Mouse (Mus musculus) mouse embryonic stem cell (cell line): ENCODE measurements around the gene Ppm1g.

Source experiments
- in situ Hi-C, 2 experiments: fragments of 300-500 bp; cut with MboI; formaldehyde crosslinking; loops; 1 replicate in 1 of 2; 3 replicates in 1 of 2; pipeline ENCODE4 v1.14.3; 2019 to 2020; ENCODE audit warnings: low sequenced_read_pairs in 2 of 2, low pct_unique_long_range_greater_than_20kb in 1 of 2, mixed read lengths in 1 of 2; ENCODE audit not compliant: unreplicated experiment in 1 of 2

The Ppm1g gene

GRCm38 (mm10) chr5:31195671-31196070 is 24.8 kb downstream of the Ppm1g start:
- in situ Hi-C loops: no loop called here

GRCm38 (mm10) chr5:31194486-31195485 is 25.7 kb downstream of the Ppm1g start:
- in situ Hi-C loops: no loop called here

- in situ Hi-C loops: no loop called here
These were observed 26.7 kb downstream of the Ppm1g start for GRCm38 (mm10) chr5:31193631-31194281.

- in situ Hi-C loops: no loop called here
These were observed 27.4 kb downstream of the Ppm1g start, which contains the start of the genes Snx17 and Eif2b4 for GRCm38 (mm10) chr5:31192939-31193630. Snx17 (plus strand) TSS chr5:31193227. Eif2b4 (minus strand) TSS chr5:31193430.

GRCm38 (mm10) chr5:31192045-31192938 is 28.2 kb downstream of the Ppm1g start:
- in situ Hi-C loops: no loop called here

- in situ Hi-C loops: no loop called here
These were observed 30.3 kb downstream of the Ppm1g start for GRCm38 (mm10) chr5:31190201-31190600.

- in situ Hi-C loops: no loop called here
These were observed 32.2 kb downstream of the Ppm1g start for GRCm38 (mm10) chr5:31188223-31188840.

GRCm38 (mm10) chr5:31183678-31184077 is 36.8 kb downstream of the Ppm1g start:
- in situ Hi-C loops: no loop called here

- in situ Hi-C loops: no loop called here
These were observed 39.2 kb downstream of the Ppm1g start for GRCm38 (mm10) chr5:31181183-31181770.

- in situ Hi-C loops: no loop called here
These were observed 40.5 kb downstream of the Ppm1g start, which contains the start of the genes Gm29609 and Gtf3c2 for GRCm38 (mm10) chr5:31179766-31180630. Gm29609 (minus strand) TSS chr5:31179911. Gtf3c2 (minus strand) TSS chr5:31180144.

GRCm38 (mm10) chr5:31179301-31179765 is 41.2 kb downstream of the Ppm1g start:
- in situ Hi-C loops: no loop called here

- in situ Hi-C loops: no loop called here
These were observed 51.9 kb downstream of the Ppm1g start for GRCm38 (mm10) chr5:31168630-31169029.

- in situ Hi-C loops: no loop called here
These were observed 55.6 kb downstream of the Ppm1g start for GRCm38 (mm10) chr5:31164878-31165277.

GRCm38 (mm10) chr5:31162462-31162861 is 58.0 kb downstream of the Ppm1g start:
- in situ Hi-C loops: no loop called here

GRCm38 (mm10) chr5:31154152-31154553 is 66.3 kb downstream of the Ppm1g start, which contains the start of gene Mpv17:
Mpv17 (minus strand) TSS chr5:31154251.
- in situ Hi-C loops: no loop called here

GRCm38 (mm10) chr5:31153516-31154151 is 66.9 kb downstream of the Ppm1g start:
- in situ Hi-C loops: no loop called here
